Mouse (Mus musculus) neutrophil, adult 5-6 weeks (primary cell): ENCODE data around the gene Ntm. TPM values are rescaled to one million over a fixed set of nuclear protein-coding genes. Genes with fewer than 3 reads are reported as not detected.

Experiments used
- ATAC-seq: fragments of 151-379, 151-347 bp; 2 replicates; pipeline ENCODE4 v1.8.0; 2017; ENCODE audit warnings: mild to moderate bottlenecking, moderate TSS enrichment; ENCODE audit not compliant: insufficient number of reproducible peaks, poor library complexity, low FRiP score, severe bottlenecking; ENCODE audit errors: extremely low read depth
- total RNA-seq: library from RNA; stranded (forward); fragments of 200-1000 nt; gene quantifications from 2 replicates; pipeline ENCODE4 v1.2.3, GENCODE M21; 2017

The Ntm gene
- total RNA-seq, 1 experiment from 2014 or later: not detected

DNA sequence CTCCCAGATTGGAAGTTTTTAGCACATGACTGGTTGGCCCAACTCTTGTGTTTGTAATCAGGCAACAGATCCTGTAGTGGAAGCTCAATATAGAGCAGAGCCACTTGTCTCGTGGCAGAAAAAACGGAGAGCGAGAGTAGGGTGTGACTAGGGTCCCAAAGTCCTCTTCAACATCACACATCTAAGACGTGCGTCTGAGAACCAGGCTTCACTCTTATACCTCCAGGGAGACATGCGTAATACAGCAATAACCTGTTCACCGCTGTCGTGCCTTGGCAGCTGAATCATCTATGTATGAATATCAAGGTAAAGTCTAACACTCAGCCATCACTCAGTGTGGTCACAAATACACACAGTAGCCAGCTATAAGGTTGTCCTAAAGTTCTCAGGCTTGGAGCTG, 412.8 kb downstream of the Ntm start:
- ATAC-seq: no peak

DNA sequence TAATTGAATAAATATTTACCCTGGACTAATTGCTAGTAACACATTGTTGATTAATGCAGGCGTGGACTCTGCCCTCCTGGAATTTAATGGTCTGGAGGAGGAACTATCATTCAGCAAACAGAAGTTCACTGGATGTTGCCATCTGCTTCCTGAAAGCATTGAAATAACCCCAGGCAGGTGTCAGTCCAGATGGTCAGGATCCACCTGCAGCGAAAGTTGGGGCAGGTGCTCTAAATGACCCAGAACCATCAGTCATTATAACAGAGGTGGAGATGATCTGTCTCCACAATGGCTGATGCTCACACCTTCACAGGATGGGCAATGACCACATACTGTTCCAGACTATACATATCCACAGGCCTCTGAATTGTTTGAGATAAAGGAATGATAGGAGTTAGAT, 426.5 kb downstream of the Ntm start:
- no peak for ATAC-seq

DNA sequence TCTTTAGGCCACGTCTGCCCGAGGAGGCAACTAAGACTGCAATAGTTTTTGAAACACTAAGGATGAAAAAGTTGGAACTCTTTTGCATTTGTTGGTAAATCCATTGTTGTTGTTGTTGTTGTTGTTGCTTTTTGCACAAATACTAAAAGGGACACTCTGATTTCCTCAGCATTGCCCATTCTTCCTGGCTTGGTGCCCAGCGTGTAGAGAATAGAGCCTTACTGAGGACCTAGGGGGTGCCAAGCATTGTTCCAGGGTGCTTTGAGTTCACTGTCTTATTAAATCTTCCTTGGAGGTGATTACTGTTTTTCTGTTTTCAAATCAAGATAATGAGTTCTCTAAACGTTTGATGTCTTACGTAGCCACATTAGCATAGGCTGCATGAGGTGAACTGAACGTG, 428.2 kb downstream of the Ntm start:
- no peak for ATAC-seq

DNA sequence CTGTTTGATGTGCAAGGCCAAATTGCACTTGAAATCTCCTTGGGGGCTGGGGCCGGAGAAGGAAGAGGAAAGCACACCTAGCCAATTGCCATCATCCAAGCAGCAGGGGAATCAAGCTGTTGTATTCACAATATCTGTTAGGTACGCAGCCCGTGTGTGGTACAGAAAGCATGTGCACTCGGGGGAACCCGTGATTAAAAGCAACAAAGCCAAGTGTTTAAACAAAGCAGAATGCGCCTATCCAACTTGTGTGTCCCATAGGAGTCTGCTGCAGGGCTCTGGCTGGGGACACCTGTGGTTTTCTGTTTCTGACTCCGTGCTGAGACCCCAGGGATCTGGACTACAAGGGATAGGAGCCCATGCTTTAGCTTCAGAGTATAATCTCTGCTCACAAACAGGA, 428.6 kb downstream of the Ntm start:
- ATAC-seq: no peak

DNA sequence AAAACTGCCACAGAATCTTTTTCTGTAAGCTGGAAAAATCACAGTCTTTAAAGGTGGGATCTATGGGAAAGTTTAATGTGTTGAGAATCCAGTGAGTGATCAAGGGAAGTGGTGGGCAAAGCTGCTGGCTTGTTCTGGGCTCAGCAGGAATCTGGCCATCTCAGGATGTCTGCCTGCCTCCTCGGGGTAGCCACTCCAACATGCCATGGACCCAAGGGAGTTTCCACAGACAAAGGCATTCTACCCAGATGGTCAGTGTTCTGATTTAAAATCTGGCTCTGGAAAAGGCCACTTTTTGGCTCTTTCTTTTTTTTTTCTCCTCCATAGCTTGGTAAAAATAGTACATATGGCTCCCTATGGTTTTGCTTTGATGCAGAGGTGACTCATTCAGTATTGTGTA, 429.4 kb downstream of the Ntm start:
- ATAC-seq: no peak

DNA sequence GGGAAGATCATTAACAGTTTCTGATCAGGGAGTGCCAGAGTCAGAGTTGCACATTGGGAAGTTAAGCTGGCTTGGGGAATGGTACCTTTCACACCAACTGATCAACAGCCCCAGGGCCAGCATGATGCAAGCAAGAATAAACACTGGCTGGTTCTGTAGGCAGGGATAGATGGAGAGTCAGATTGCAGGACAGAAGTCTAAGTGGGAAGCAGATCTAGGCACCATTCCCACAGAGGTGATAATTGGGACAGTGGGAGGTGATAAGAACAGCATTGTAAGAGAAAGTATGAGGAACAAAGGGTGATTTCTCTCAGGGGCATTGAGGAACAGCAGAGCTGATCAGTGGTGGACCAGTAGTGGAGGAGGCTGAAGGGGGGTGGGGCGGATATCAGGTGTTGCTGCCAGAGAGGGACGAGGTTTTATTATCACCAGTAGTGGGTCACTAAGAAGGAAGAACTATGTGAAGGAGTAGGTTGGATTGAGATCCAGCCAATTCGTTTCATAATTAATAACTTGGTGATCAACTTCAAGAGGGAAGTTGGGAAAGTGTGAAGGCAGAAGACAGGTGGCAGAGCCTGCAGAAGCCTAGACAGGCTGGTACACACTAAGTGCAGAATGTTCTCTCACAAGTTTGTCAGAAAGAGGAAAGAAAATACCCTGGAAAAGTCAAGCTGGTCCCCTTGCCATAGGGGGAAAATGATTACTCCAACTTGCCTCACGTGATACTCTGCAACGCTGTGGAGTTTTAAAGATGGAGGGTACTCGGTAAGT, 431.6 kb downstream of the Ntm start:
- no peak for ATAC-seq

DNA sequence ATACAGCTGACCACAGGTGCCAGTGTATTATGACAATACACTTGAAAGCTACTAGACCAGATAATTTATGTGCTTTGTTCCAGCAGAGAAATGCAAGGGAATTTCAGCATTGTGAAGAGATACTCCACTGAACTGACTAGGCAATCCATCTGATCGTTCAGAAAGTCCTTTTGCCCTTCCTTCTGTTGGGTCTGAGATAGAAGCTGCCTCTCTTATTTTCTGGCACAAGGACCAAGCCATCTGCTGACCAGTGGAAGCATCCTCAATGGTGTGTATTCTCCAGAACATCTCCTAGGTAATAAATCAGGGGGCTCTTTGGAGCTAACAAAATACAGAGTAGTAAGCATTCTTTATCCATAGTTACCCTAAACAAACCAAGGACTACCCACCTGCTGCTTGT, 438.8 kb downstream of the Ntm start:
- no peak for ATAC-seq

DNA sequence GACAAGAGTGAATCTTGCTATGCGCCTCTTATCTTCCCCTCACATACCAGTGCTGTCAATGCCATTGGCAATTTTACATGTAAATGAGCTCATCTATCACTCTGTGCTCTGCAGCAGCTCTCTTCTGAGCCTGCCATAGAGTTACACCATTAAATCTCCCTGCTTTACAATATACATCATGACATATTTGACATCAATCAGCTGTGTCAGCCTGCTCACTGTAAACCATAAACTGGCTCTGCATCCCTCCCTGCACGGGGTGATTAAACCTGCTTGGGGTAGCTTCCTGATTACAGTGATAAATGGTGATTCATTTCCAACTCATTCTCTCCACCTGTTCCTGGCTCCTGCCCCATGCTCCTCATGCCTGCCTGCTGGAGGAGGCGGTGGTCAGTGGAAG, 439.7 kb downstream of the Ntm start:
- ATAC-seq: no peak

DNA sequence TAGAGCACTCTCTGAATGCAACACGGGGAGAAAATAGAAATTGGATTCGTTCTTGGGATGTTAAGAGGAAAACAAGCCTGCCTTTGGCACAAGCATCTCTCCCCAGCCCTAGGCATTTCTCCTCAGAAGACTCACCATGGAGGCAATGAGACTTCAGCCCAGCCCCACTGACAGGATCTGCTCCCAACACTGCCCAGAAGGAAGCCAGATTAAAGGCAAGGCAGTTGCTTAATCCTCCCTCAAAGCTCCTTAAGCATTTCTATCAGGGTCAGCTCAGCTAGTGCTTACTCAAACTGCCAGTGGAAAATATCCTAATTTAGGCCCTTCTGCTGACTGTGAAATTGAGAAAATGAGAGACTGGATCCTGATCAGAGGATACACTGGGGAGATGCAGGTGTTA, 443.8 kb downstream of the Ntm start:
- no peak for ATAC-seq

DNA sequence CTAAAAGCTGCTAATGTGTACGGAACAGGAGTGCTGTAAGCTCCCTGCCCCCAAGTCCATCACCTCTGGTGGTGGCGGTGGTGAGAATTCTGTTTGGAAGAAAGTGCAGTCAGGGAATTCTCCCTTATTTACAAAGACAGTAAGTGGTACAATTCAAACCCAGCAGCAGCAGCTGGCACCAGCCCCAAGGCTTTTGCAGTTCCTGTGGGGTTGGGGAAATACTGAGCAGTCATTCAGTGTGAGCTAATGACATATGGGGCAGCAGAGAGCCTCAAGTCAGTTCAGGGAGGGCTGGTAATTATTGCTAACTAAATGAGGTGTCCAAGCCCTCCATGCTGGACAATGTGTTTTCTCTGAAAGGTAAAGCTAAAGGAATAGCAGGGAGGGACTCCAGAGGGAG, 446.3 kb downstream of the Ntm start:
- no peak for ATAC-seq

DNA sequence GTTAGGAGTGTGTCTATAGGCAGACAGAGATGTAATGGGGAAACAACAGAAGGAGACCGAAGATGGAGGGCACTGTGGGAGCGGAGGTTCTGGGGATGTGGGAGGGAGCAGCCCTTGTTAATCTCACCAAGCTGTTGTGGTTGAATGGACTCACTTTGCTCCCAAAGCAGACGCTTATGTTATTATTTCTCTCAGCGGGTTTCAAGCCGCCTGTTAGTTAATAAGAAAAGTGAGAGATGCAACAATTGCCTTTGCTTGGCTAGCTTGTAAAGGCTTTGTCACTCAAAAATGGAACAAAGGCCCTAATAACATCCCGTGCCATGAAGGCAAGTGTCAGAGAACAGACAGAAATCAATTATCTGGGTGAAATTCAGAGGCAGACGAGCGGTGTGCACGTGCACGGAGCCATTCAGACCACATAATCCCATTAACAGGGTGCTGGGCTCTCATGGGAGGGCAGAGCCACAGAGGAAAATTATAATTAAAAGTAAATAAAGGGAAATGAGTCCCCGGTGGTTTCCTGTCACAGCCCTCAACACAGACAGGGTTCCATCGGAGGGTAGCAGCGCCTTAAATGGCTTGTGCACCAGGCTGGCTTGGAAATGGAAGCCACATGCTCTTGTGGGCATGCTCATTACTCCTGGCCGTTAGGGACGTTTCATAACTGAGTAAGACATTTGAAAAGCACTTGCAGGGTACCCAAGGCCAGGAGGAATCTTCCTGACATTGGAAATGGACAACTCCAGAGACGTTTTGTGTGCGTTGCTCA, 448.2 kb downstream of the Ntm start:
- no peak for ATAC-seq

DNA sequence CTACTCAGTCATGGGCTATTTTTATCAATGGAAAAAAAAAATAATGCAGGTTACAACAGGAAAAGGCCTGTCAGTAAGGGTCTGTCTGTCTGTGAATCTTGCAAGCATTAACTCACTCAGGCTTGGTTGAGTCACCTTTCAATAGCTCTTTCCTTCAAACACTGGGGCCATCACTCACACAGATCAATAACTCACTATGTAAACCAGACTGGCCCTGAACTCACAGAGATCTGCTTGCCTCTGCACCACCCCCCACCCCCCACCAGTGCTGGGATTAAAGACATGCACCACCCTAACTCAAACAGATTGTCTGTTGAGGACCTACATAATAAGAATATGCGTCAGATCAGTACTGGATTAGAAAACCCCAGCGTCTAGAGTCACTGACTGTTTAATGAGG, 466.9 kb downstream of the Ntm start:
- no peak for ATAC-seq

DNA sequence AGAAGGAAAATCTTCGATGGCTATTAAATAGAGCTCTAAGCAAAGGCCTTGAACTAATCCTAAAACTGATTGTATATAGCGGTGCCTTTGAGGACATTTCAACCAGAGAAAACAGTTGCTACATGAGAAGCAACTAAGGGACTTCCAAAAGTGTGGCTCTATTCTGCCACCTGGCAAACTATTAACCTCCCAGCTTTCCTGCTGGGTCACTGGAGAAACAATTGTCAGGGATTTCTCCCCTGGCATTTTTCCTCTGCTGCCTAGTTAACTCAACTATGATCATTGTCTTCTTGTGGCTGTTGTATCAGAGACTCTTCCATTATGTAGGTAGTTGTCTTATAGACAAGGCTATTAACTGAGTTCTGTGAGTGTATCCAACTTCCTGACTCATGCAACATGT, 480.7 kb downstream of the Ntm start:
- ATAC-seq: no peak

DNA sequence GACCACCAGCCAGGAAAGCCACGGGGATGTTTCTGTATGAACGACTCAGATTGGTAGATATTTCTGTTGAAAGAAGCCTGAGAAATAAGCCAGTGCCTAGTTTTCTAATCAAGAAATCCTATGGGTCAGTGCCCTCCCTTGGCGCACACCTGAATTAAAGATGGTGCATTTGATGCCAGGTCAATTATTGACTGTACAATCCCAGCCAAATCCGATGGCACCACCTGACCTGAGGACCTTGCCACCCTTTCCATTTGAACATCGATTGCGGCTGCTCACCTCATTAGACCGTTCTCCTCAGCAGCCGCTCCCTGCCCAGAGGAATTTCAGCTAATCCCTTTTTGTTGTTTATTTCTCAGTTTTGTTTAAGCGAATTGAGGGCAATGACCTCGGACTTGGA, 483.9 kb downstream of the Ntm start:
- ATAC-seq: no peak

DNA sequence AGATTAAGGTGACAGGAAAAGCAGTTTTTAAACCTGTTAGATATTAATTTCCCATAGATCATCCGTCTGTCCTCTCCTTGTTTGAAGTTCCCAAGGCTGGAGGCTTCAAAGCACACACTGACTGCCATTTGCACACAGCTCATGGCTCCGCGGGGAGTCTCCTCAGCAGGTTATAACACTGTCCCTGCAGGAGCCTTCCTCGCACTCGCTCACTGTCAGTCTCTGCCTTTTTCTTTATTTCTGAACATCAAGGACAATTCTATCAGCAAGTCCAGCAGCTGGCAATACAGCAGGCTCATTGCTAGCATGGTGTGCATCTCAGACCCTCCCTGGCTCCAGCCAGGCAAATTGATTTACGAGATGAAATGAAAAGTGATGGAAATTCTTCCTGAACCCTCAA, 485.7 kb downstream of the Ntm start:
- no peak for ATAC-seq

DNA sequence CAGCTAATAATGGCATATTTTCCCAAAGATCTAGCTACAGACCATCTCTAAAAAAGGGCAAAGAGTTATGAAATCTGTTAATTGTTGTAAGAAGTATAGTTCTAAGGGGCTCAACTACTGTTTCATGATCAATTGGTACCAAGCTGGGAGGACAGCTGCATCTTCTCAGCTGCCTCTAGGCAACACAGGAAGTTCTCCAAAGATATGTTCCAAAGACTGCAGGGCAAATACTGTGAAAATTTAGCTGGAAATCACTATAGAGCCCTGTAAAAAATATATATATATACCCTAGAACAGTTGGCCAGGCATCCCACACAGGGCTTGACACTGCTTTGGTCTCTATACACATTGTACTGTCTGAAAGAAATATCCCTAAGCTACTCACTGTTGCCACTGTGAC, 489.5 kb downstream of the Ntm start:
- no peak for ATAC-seq

DNA sequence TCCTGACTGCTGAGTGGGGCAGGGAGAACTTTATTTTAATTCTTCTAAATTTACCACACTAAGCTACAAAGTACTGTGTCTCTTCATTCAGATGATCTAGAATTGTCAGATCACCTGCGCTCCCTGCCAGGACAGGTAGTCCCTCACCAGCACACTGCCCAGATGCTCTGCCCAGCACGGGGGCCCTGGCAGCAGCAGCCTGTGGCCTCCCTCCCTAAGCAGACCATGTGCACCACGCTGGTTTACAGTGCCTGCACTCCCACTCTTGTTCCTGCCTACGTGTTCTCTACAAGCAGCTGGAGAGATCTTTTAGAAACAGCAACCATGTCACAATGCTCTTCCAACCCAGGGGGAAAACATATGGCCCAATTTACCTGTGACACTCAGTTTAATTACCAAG, 490.7 kb downstream of the Ntm start:
- ATAC-seq: no peak

DNA sequence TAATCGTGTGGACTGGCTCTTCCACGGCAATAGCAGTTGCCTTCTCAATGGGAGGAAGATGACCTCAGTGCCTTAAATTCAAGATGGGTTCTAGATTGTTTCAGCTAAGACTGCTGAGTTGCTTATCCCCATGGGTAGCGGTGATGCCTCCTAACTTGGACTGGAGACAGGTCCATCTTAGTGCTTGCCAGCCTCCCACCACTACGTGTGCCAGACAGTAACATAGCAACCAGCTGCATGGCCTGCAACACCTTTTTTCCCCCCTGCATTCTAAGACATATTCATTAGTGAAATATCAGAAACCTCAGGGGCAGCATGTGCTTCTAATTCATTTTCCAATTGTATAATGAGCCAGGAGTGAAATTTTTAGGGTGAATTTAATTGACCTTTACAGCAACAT, 498.2 kb downstream of the Ntm start:
- no peak for ATAC-seq

DNA sequence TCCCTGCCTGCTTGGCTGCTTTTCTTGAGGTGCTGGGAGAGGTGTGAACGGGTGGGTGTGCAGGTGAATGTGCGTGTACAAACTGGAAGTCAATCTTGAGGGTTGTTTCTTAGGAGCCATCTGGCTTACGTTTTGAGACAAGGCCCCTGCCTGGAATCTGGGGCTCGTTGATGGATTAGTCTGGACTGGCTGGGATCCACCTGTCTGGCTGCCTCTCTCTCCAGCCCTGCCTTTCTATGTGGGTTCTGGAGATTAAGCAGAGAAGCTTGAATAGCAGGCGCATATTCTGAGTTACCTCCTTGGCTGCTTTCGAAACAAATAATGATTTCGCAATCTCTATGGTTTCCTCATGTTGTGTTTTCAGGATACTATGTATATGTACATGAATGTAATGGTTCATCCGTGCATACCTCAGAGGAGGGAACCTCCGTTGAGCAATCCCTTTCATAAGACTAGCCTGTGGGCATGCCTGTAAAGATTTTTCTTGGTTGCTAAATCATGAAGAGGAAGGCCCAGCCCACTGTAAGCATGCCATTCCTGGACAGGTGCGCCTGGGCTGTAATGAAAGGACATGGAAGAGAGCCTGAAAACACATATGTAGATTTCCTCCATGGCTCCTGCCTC, 499.9 kb downstream of the Ntm start:
- no peak for ATAC-seq

DNA sequence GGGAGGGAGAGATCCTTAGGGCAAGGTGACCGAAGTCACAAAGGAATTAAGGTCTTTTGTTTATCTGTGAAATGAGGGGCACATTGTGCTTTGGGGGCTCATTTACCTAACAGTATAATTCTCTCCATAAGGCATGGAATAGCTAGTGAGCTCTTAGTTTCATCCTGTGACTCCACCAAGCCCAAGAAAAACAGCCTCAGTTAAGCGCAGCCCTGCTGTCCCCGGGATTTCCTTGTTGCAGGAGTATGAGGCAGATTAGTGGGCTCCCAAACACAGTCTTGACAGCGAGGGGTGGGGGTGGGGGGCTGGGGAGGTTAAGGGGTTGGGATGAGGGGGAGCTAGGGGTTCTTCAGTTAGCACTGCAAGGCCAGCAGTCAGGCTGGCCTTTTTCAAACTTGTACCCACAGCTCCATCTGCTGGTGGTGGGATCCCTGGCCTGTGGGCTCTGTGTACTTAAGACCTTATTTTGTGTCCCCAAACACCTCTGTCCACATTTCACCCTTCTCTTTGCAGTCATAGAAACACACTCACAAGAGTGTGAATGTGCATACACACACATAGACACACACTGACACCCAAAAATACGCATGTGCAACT, 504.9 kb downstream of the Ntm start:
- no peak for ATAC-seq
